ENCODE assay signal across 28 mouse cellular contexts in the genomic region with DNA sequence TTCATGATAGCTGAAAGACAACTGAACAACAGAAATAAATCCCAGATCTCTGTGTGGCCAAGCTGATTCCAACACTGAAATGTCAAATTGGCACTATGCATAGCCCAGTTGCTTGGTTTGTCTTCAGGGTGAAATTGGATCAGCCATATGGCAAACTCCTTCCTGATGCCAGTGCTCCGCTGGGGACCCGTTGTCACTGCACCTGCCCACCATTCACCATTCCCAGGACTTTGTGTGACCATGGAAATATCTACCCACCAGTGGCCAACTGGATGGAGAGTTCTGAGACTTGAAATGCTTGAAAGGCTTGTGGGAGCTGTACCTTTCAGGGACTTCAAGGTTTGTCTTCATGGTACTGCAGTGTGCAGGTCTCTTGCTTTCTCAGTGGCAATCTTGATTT.
DNase-seq lines count a peak whose midpoint lies in the region; ATAC-seq lines count a peak whose summit lies in the region.
"Had no signal": no experiment of that assay in that cellular context is flagged by ENCODE, and none has a peak within 500 bp of the region (broad histone marks: within the 10 kb centered on the region; RNA-seq: fewer than 3 reads in every experiment).

No protein-coding gene starts in this region.

- H3K4me1 ChIP-seq in hindbrain, embryonic 16.5 days (ENCODE audit: control insufficient read depth, insufficient read depth, low read depth, low read length): no peaks in the 10 kb centered on the region
- peaks cover 6% of the 10 kb centered on the region for H3K4me1 ChIP-seq in hindbrain, embryonic 10.5 days (replicated peaks)
- no peaks in the 10 kb centered on the region for H3K4me1 ChIP-seq in liver, embryonic 12.5 days
- H3K4me1 ChIP-seq: heart, embryonic 15.5 days; kidney, embryonic 15.5 days; lung, embryonic 15.5 days; midbrain, embryonic 10.5 days; midbrain, embryonic 15.5 days; neural tube, embryonic 12.5 days had no signal

- WGBS in hindbrain, embryonic 16.5 days: 74% methylated on average over 2 of the region's 2 CpGs
- 88% methylated on average over 2 of the region's 2 CpGs for WGBS in hindbrain, embryonic 10.5 days
- 61% methylated on average over 2 of the region's 2 CpGs for WGBS in liver, embryonic 12.5 days (ENCODE audit: insufficient replicate concordance)

- DNase-seq in hindbrain, embryonic 10.5 days (ENCODE audit: low spot score): no peak
- DNase-seq in cerebellum, adult 8-10 months: peak; percentile 85
- DNase-seq in cerebellum, postnatal 25 days: peak; percentile 88 to 89
- DNase-seq in layer of hippocampus, adult 9-11 months: no peak
- DNase-seq: adrenal gland, adult 8-10 months; heart, postnatal 36 days; kidney, adult 18-20 months; kidney, postnatal 25 days; layer of hippocampus, postnatal 36 days; right cerebral cortex, adult 18-20 months; spleen, adult 18-20 months; thymus, adult 2 months; thymus, postnatal 36 days had no signal

- H3K4me3 ChIP-seq in hindbrain, embryonic 16.5 days (ENCODE audit: low read length): no peak overlapping the region
- H3K4me3 ChIP-seq in hindbrain, embryonic 10.5 days: no peak overlapping the region
- no peak overlapping the region for H3K4me3 ChIP-seq in liver, embryonic 12.5 days
- H3K4me3 ChIP-seq: erythroblast, embryonic 14.5 days; heart, embryonic 15.5 days; kidney, embryonic 15.5 days; limb, embryonic 12.5 days; lung, embryonic 15.5 days; midbrain, embryonic 10.5 days; midbrain, embryonic 15.5 days; myocyte; neural tube, embryonic 12.5 days had no signal

- H3K27ac ChIP-seq in hindbrain, embryonic 16.5 days (ENCODE audit: low read depth, low read length): no peak overlapping the region
- no peak overlapping the region for H3K27ac ChIP-seq in hindbrain, embryonic 10.5 days
- no peak overlapping the region for H3K27ac ChIP-seq in liver, embryonic 12.5 days
- H3K27ac ChIP-seq: heart, embryonic 15.5 days; hindbrain, embryonic 14.5 days; kidney, embryonic 15.5 days; limb, embryonic 12.5 days; lung, embryonic 15.5 days; midbrain, embryonic 10.5 days; midbrain, embryonic 15.5 days; neural tube, embryonic 12.5 days had no signal

- H3K9me3 ChIP-seq in hindbrain, embryonic 16.5 days (ENCODE audit: control insufficient read depth, low read length): no peaks in the 10 kb centered on the region
- H3K9me3 ChIP-seq in hindbrain, embryonic 10.5 days: no peaks in the 10 kb centered on the region
- no peaks in the 10 kb centered on the region for H3K9me3 ChIP-seq in liver, embryonic 12.5 days (replicated peaks)
- H3K9me3 ChIP-seq: heart, embryonic 15.5 days; kidney, embryonic 15.5 days; limb, embryonic 12.5 days; lung, embryonic 15.5 days; midbrain, embryonic 10.5 days; midbrain, embryonic 15.5 days; neural tube, embryonic 12.5 days had no signal

- ATAC-seq in hindbrain, embryonic 16.5 days: 0 out of 2 replicates have a peak, but pooled peaks have one; percentile 30
- peak; percentile 99 for ATAC-seq in cerebellum, adult (ENCODE audit: insufficient number of reproducible peaks, low FRiP score, low TSS enrichment)
- ATAC-seq in liver, embryonic 12.5 days: no peak
- ATAC-seq: forebrain, embryonic 16.5 days; midbrain, embryonic 15.5 days had no signal

- H3K9ac ChIP-seq in hindbrain, embryonic 16.5 days (ENCODE audit: low read depth, low read length): no peak overlapping the region
- no peak overlapping the region for H3K9ac ChIP-seq in liver, embryonic 12.5 days
- H3K9ac ChIP-seq: heart, embryonic 15.5 days; hindbrain, embryonic 14.5 days; kidney, embryonic 15.5 days; limb, embryonic 12.5 days; lung, embryonic 15.5 days; midbrain, embryonic 15.5 days; neural tube, embryonic 12.5 days had no signal

- no peaks in the 10 kb centered on the region for H3K27me3 ChIP-seq in hindbrain, embryonic 16.5 days (replicated peaks; ENCODE audit: control insufficient read depth, insufficient read depth, low read length)
- H3K27me3 ChIP-seq in hindbrain, embryonic 10.5 days (ENCODE audit: insufficient read depth, poor library complexity, severe bottlenecking): no peaks in the 10 kb centered on the region
- no peaks in the 10 kb centered on the region for H3K27me3 ChIP-seq in liver, embryonic 12.5 days (replicated peaks)
- H3K27me3 ChIP-seq: heart, embryonic 15.5 days; kidney, embryonic 15.5 days; limb, embryonic 12.5 days; lung, embryonic 15.5 days; midbrain, embryonic 15.5 days; neural tube, embryonic 12.5 days had no signal

- no peak overlapping the region for H3K4me2 ChIP-seq in hindbrain, embryonic 16.5 days (ENCODE audit: low read length)
- H3K4me2 ChIP-seq in liver, embryonic 12.5 days: no peak overlapping the region
- H3K4me2 ChIP-seq: heart, embryonic 15.5 days; hindbrain, embryonic 14.5 days; kidney, embryonic 15.5 days; limb, embryonic 12.5 days; lung, embryonic 15.5 days; midbrain, embryonic 15.5 days; neural tube, embryonic 12.5 days had no signal

- no peaks in the 10 kb centered on the region for H3K36me3 ChIP-seq in hindbrain, embryonic 16.5 days (ENCODE audit: control insufficient read depth, insufficient read depth, low read length)
- H3K36me3 ChIP-seq in hindbrain, embryonic 10.5 days: no peaks in the 10 kb centered on the region
- no peaks in the 10 kb centered on the region for H3K36me3 ChIP-seq in liver, embryonic 12.5 days
- H3K36me3 ChIP-seq: G1E; heart, embryonic 15.5 days; kidney, embryonic 15.5 days; limb, embryonic 12.5 days; lung, embryonic 15.5 days; midbrain, embryonic 10.5 days; midbrain, embryonic 15.5 days; neural tube, embryonic 12.5 days had no signal

Comparison
In these comparisons a context has a peak if more than half of its experiments do, and no peak if none do; other contexts are left out.
1. DNase-seq: peak in cerebellum, adult 8-10 months (single experiment) and cerebellum, postnatal 25 days (2 of 2); none in hindbrain, embryonic 10.5 days (single experiment) and layer of hippocampus, adult 9-11 months (single experiment).